Mouse (Mus musculus): ENCODE measurements at regions not wholly inside any gene's neighbourhood (a gene's known extent, or its start where the extent isn't known, plus 50 kb on each side); places are given as distances from the start of the nearest gene placed in this dataset.

GRCm38 (mm10) chr19:60408436-60408835, 59.7 kb downstream of the Prlhr start:
- no peaks in the 10 kb centered on the region for H3K27me3 ChIP-seq (ENCODE audit: poor library complexity, severe bottlenecking)
- H3K27ac ChIP-seq, result no peak overlapping the region
- 92% methylated on average over 3 of the region's 3 CpGs for WGBS
- no peaks in the 10 kb centered on the region for H3K4me1 ChIP-seq
- no peak overlapping the region for H3K4me3 ChIP-seq
- DNase-seq (ENCODE audit: extremely low spot score, low spot score), result no peak
- H3K36me3 ChIP-seq (replicated peaks), result no peaks in the 10 kb centered on the region
- no peaks in the 10 kb centered on the region for H3K9me3 ChIP-seq

GRCm38 (mm10) chr19:60399425-60399824, 68.7 kb downstream of the Prlhr start:
- Histone ChIP-seq H3K9me3 (no peaks in the 10 kb centered on the region), H3K36me3 (replicated peaks) (no peaks in the 10 kb centered on the region), H3K27me3 (ENCODE audit: poor library complexity, severe bottlenecking) (no peaks in the 10 kb centered on the region), H3K27ac (no peak overlapping the region), H3K4me3 (no peak overlapping the region), H3K4me1 (peaks cover 12% of the 10 kb centered on the region)
- WGBS, result 87% methylated on average over 3 of the region's 3 CpGs
- no peak for DNase-seq (ENCODE audit: extremely low spot score, low spot score)

- Histone ChIP-seq H3K36me3 (replicated peaks) (no peaks in the 10 kb centered on the region), H3K4me1 (peaks cover 16% of the 10 kb centered on the region), H3K27ac (no peak overlapping the region), H3K4me3 (no peak overlapping the region), H3K9me3 (no peaks in the 10 kb centered on the region), H3K27me3 (ENCODE audit: poor library complexity, severe bottlenecking) (no peaks in the 10 kb centered on the region)
- WGBS, result 83% methylated on average over 1 of the region's 1 CpGs
- no peak for DNase-seq (ENCODE audit: extremely low spot score, low spot score)
Measured at GRCm38 (mm10) chr19:60397666-60398065, 70.4 kb downstream of the Prlhr start.

GRCm38 (mm10) chr19:60396604-60397003, 71.5 kb downstream of the Prlhr start:
- no peak overlapping the region for H3K4me3 ChIP-seq
- H3K4me1 ChIP-seq, result peaks cover 16% of the 10 kb centered on the region
- no peaks in the 10 kb centered on the region for H3K27me3 ChIP-seq (ENCODE audit: poor library complexity, severe bottlenecking)
- WGBS, result 77% methylated on average over 5 of the region's 5 CpGs
- no peaks in the 10 kb centered on the region for H3K36me3 ChIP-seq (replicated peaks)
- H3K9me3 ChIP-seq, result no peaks in the 10 kb centered on the region
- no peak overlapping the region for H3K27ac ChIP-seq
- DNase-seq (ENCODE audit: extremely low spot score, low spot score), result no peak

- 80% methylated on average over 3 of the region's 3 CpGs for WGBS
- Histone ChIP-seq H3K27ac (no peak overlapping the region), H3K9me3 (no peaks in the 10 kb centered on the region), H3K4me3 (no peak overlapping the region), H3K36me3 (replicated peaks) (no peaks in the 10 kb centered on the region), H3K27me3 (ENCODE audit: poor library complexity, severe bottlenecking) (no peaks in the 10 kb centered on the region), H3K4me1 (peaks cover 4% of the 10 kb centered on the region; the same call in 1 of the 2 replicates)
- DNase-seq (ENCODE audit: extremely low spot score, low spot score), result no peak
Measured at GRCm38 (mm10) chr19:60386563-60387241, 81.4 kb downstream of the Prlhr start.

GRCm38 (mm10) chr19:60384721-60385120, 83.4 kb downstream of the Prlhr start:
- H3K36me3 ChIP-seq (replicated peaks), result no peaks in the 10 kb centered on the region
- H3K4me3 ChIP-seq, result no peak overlapping the region
- DNase-seq (ENCODE audit: extremely low spot score, low spot score), result no peak
- peaks cover 4% of the 10 kb centered on the region; the same call in 1 of the 2 replicates for H3K4me1 ChIP-seq
- 76% methylated on average over 5 of the region's 5 CpGs for WGBS
- no peak overlapping the region for H3K27ac ChIP-seq
- H3K27me3 ChIP-seq (ENCODE audit: poor library complexity, severe bottlenecking), result no peaks in the 10 kb centered on the region
- H3K9me3 ChIP-seq, result no peaks in the 10 kb centered on the region

- H3K27me3 ChIP-seq (ENCODE audit: poor library complexity, severe bottlenecking), result no peaks in the 10 kb centered on the region
- H3K36me3 ChIP-seq (replicated peaks), result no peaks in the 10 kb centered on the region
- H3K27ac ChIP-seq, result no peak overlapping the region
- H3K9me3 ChIP-seq, result no peaks in the 10 kb centered on the region
- DNase-seq (ENCODE audit: extremely low spot score, low spot score), result no peak
- H3K4me1 ChIP-seq, result peaks cover 4% of the 10 kb centered on the region; the same call in 1 of the 2 replicates
- H3K4me3 ChIP-seq, result no peak overlapping the region
Measured at GRCm38 (mm10) chr19:60382661-60383060, 85.4 kb downstream of the Prlhr start.

GRCm38 (mm10) chr19:60379030-60379605, 89.0 kb downstream of the Prlhr start:
- Histone ChIP-seq H3K36me3 (replicated peaks) (no peaks in the 10 kb centered on the region), H3K9me3 (no peaks in the 10 kb centered on the region), H3K27me3 (ENCODE audit: poor library complexity, severe bottlenecking) (no peaks in the 10 kb centered on the region), H3K27ac (no peak overlapping the region), H3K4me1 (peaks cover 4% of the 10 kb centered on the region; the same call in 1 of the 2 replicates), H3K4me3 (no peak overlapping the region)
- DNase-seq (ENCODE audit: extremely low spot score, low spot score), result no peak
- 87% methylated on average over 2 of the region's 2 CpGs for WGBS

- Histone ChIP-seq H3K4me1 (peaks cover 38% of the 10 kb centered on the region), H3K4me3 (no peak overlapping the region), H3K9me3 (no peaks in the 10 kb centered on the region), H3K27me3 (ENCODE audit: poor library complexity, severe bottlenecking) (no peaks in the 10 kb centered on the region), H3K36me3 (replicated peaks) (no peaks in the 10 kb centered on the region), H3K27ac (peak overlapping the region; percentile 0; the same call in 1 of the 2 replicates)
- no peak for DNase-seq (ENCODE audit: extremely low spot score, low spot score)
- 47% methylated on average over 4 of the region's 4 CpGs for WGBS
Measured at GRCm38 (mm10) chr19:60363988-60364599, 104.0 kb downstream of the Prlhr start.

GRCm38 (mm10) chr19:60344911-60345310, 118.4 kb upstream of the Fam204a start:
- Histone ChIP-seq H3K27me3 (ENCODE audit: poor library complexity, severe bottlenecking) (no peaks in the 10 kb centered on the region), H3K4me3 (no peak overlapping the region), H3K27ac (no peak overlapping the region), H3K4me1 (peaks cover 3% of the 10 kb centered on the region), H3K9me3 (no peaks in the 10 kb centered on the region), H3K36me3 (replicated peaks) (no peaks in the 10 kb centered on the region)
- 95% methylated on average over 12 of the region's 12 CpGs for WGBS
- DNase-seq (ENCODE audit: extremely low spot score, low spot score), result no peak

- WGBS, result 5% methylated on average over 3 of the region's 3 CpGs
- peak; percentile 72 for DNase-seq (ENCODE audit: extremely low spot score, low spot score)
Measured at GRCm38 (mm10) chr19:60341485-60341884, 115.0 kb upstream of the Fam204a start.

GRCm38 (mm10) chr19:60340234-60340633, 113.7 kb upstream of the Fam204a start:
- H3K4me3 ChIP-seq, result no peak overlapping the region
- DNase-seq (ENCODE audit: extremely low spot score, low spot score), result no peak
- no peaks in the 10 kb centered on the region for H3K36me3 ChIP-seq (replicated peaks)
- peaks cover 11% of the 10 kb centered on the region for H3K4me1 ChIP-seq
- no peak overlapping the region for H3K27ac ChIP-seq
- H3K27me3 ChIP-seq (ENCODE audit: poor library complexity, severe bottlenecking), result no peaks in the 10 kb centered on the region
- WGBS, result 86% methylated on average over 6 of the region's 6 CpGs
- no peaks in the 10 kb centered on the region for H3K9me3 ChIP-seq

More at GRCm38 (mm10) chr19:60341485-60341884, 115.0 kb upstream of the Fam204a start:
- Histone ChIP-seq H3K9me3 (no peaks in the 10 kb centered on the region), H3K36me3 (replicated peaks) (no peaks in the 10 kb centered on the region), H3K27ac (no peak overlapping the region), H3K4me3 (no peak overlapping the region), H3K4me1 (peaks cover 11% of the 10 kb centered on the region), H3K27me3 (ENCODE audit: poor library complexity, severe bottlenecking) (no peaks in the 10 kb centered on the region)

GRCm38 (mm10) chr19:60334521-60334920, 108.0 kb upstream of the Fam204a start:
- Histone ChIP-seq H3K4me3 (no peak overlapping the region), H3K27me3 (ENCODE audit: poor library complexity, severe bottlenecking) (no peaks in the 10 kb centered on the region), H3K36me3 (replicated peaks) (no peaks in the 10 kb centered on the region), H3K27ac (no peak overlapping the region), H3K9me3 (no peaks in the 10 kb centered on the region), H3K4me1 (peaks cover 13% of the 10 kb centered on the region; the same call in 1 of the 2 replicates)
- WGBS, result 67% methylated on average over 7 of the region's 7 CpGs
- no peak for DNase-seq (ENCODE audit: extremely low spot score, low spot score)

Measured in forebrain, embryonic 10.5 days (tissue).